Mouse (Mus musculus) forebrain, embryonic 10.5 days (tissue): Measurements from ENCODE around the gene Rgn. TPM values are rescaled to one million over a fixed set of nuclear protein-coding genes. Genes with fewer than 3 reads are reported as not detected.

ENCODE experiments used
- DNase-seq: peaks from one replicate; pipeline ENCODE4 v3.0.0-alpha.2; 2017; ENCODE audit warnings: low spot score; ENCODE audit errors: extremely low spot score
- H3K27ac ChIP-seq: fragments of 300-500 bp; sonication (generic); 2 replicates; pipeline ENCODE4 v1.5.1; 2016; ENCODE audit warnings: mild to moderate bottlenecking
- H3K27me3 ChIP-seq: fragments of 300-500 bp; sonication (generic); 2 replicates; pipeline ENCODE4 v1.6.1; 2016; ENCODE audit warnings: mild to moderate bottlenecking; ENCODE audit not compliant: poor library complexity, severe bottlenecking
- H3K36me3 ChIP-seq: fragments of 300-500 bp; sonication (generic); replicated peaks from 2 replicates; pipeline ENCODE4 v1.6.1; 2016; ENCODE audit warnings: mild to moderate bottlenecking, moderate library complexity
- H3K4me1 ChIP-seq: fragments of 300-500 bp; sonication (generic); 2 replicates; pipeline ENCODE4 v1.6.1; 2016
- H3K4me3 ChIP-seq: fragments of 300-500 bp; sonication (generic); 2 replicates; pipeline ENCODE4 v1.5.1; 2016; ENCODE audit warnings: mild to moderate bottlenecking, moderate library complexity
- H3K9me3 ChIP-seq: fragments of 300-500 bp; sonication (generic); 2 replicates; pipeline ENCODE4 v1.6.1; 2016; ENCODE audit warnings: mild to moderate bottlenecking, moderate library complexity
- WGBS: fragments of 180-500 bp; shearing (Covaris S2); methylation state at CpG from one replicate; pipeline ENCODE4 v1.1.7; 2016; 5-methylcytosine and 5-hydroxymethylcytosine counted together
- polyA plus RNA-seq: library from polyadenylated mRNA; unstranded; fragments of >200 nt; fragmentation: Nextera tagmentation; extraction: Ambion mirVana; gene quantifications from 2 replicates; pipeline ENCODE4 v1.2.1, GENCODE M21; 2016

Rgn gene
- polyA plus RNA-seq, 1 experiment from 2014 or later: 0.17 TPM

DNA sequence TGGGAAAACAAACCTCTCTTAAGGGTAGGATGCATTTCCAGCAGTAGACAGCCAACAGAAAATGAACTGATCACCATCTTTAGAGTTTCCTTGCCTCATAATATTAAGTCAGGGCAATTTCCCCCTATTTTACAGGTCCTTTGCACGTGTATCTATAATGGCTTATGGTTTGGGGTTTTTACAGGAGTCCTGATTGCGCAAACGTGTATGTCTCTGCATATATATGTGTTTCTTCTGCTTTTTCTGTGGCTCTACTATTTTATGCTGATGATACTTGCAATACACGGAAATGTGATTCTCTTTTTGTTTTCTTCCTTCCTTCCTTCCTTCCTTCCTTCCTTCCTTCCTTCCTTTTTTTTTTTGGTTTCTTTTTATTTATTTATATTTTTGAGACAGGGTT lies 24.3 kb downstream of the Rgn start:
- Histone ChIP-seq H3K9me3 (no peaks in the 10 kb centered on the region), H3K4me3 (no peak overlapping the region), H3K4me1 (0 out of 2 replicates have a peak, but pooled peaks cover 4% of the 10 kb centered on the region), H3K27ac (no peak overlapping the region), H3K27me3 (no peaks in the 10 kb centered on the region), H3K36me3 (no peaks in the 10 kb centered on the region)
- WGBS: 89% methylated on average over 4 of the region's 4 CpGs
- DNase-seq: no peak

DNA sequence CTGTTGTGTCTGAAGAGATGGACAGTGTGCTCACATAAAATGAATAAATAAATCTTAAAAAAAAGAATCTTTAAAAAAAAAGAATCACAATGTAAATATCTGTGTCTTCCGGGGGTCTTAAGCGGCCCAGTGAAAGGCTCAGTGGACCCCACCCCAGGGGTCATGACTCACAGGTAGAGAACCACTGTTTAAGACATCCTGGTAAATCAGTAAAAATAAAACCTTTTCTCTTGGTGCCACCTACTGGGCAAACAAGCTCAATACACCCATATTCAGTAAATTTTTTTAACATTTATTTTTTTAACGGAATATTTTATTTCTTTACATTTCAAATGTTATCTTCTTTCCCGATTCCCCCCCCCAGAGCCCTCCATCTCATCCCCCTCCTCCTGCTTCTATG lies 38.4 kb downstream of the Rgn start:
- DNase-seq: no peak
- WGBS: 19% methylated on average over 4 of the region's 4 CpGs
- Histone ChIP-seq H3K4me3 (no peak overlapping the region), H3K27me3 (no peaks in the 10 kb centered on the region), H3K27ac (no peak overlapping the region), H3K36me3 (no peaks in the 10 kb centered on the region), H3K4me1 (no peaks in the 10 kb centered on the region), H3K9me3 (no peaks in the 10 kb centered on the region)

DNA sequence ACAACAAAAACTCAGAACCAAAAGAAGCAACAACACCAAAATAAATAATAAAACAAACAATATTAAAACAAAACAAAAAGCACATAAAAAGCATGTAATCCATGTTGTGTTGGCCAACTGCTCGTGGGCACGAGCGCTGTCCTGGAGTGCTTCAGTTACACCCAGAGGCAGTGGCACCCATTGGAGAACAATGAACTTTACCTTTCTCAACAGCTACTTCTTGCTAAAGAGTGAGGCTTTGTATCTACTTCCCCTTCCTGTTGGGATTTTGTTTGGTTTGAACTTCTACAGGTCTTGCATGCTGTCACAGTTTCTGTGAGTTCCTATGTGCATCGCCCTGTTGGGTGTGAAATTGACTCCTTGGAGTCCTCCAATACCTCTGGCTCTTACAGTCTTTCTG lies 58.9 kb downstream of the Rgn start:
- no peak for DNase-seq
- no peaks in the 10 kb centered on the region for H3K4me1 ChIP-seq
- no peak overlapping the region for H3K4me3 ChIP-seq
- no peaks in the 10 kb centered on the region for H3K9me3 ChIP-seq
- H3K36me3 ChIP-seq: no peaks in the 10 kb centered on the region
- WGBS: 88% methylated on average over 4 of the region's 4 CpGs
- no peaks in the 10 kb centered on the region for H3K27me3 ChIP-seq
- no peak overlapping the region for H3K27ac ChIP-seq

Other genes starting within 250 kb of the Rgn start
- gene Rp2, start 185.3 kb upstream of the Rgn start, polyA plus RNA-seq: 16.4 and 19.2 TPM in 2 replicates
- gene Jade3, start 124.1 kb upstream of the Rgn start, polyA plus RNA-seq: 11.3 and 12.1 TPM in 2 replicates
- gene Rbm10, start 67.7 kb downstream of the Rgn start, polyA plus RNA-seq: 110 and 111 TPM in 2 replicates
- gene Ndufb11, start 67.8 kb downstream of the Rgn start, polyA plus RNA-seq: 173 and 180 TPM in 2 replicates
- gene Uba1, start 108.5 kb downstream of the Rgn start, polyA plus RNA-seq: 251 and 252 TPM in 2 replicates
- 109 and 113 TPM in 2 replicates for gene Cdk16, start 138.2 kb downstream of the Rgn start, polyA plus RNA-seq
- gene Usp11, start 154.1 kb downstream of the Rgn start, polyA plus RNA-seq: 51.7 and 54.1 TPM in 2 replicates
- gene Araf, start 248.0 kb downstream of the Rgn start, polyA plus RNA-seq: 91.9 and 96.6 TPM in 2 replicates